Mouse (Mus musculus): ENCODE results near the gene Zfp365. TPM values are rescaled to one million over a fixed set of nuclear protein-coding genes. Genes with fewer than 3 reads are reported as not detected.

The Zfp365 gene
- total RNA-seq (2015) (0.36 TPM in 1 of 2 replicates, not detected in the other), total RNA-seq (2017) (not detected in 2 replicates)

DNA sequence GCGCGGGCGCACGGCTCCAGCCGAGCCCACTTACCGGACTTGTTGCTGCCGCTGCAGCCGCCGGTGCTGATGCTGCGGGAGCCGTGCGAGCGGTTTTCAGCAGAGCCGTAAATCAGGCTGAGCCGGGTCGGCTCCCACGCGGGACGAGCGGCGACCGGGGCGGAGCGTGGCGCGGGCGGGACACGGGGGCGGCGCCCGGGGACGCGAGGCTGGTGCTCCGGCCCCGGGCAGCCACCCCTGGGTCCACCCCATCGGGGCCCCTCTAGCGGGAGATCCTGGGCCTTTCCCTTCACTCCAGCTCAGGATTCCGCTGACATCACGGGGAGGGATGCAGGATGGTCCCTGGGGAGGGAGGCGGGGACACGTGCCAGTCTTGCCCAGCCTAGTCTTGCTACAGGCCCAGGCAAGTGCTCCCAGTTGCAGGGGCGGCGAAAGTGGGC is at the start of gene Zfp365:
Gene Zfp365, minus strand, starts transcription at position 326 of the 440 bp plus-strand sequence.
- peak; percentile 68 for ATAC-seq (ENCODE audit: poor library complexity, severe bottlenecking)

DNA sequence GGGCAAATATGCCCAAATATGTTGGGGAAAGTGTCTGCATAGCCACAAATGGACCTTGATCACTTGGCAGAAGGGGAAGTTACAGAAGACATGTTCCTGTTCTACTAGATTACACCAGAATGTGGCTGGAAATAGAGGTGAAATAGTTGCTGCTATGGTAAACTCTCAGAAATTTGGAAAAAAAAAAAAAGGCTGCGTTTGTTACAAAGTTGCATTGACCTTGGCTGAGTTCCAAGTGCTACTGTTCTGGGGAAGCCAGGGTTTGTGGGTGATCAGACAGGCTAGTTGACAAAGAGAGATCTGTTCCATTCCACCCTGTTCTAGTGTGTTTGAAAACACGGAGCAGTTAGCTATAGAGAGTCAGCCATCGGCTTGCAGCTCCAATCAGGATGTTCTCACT is 47.5 kb upstream of the Zfp365 start:
- peak; percentile 98 for ATAC-seq (ENCODE audit: poor library complexity, severe bottlenecking)

DNA sequence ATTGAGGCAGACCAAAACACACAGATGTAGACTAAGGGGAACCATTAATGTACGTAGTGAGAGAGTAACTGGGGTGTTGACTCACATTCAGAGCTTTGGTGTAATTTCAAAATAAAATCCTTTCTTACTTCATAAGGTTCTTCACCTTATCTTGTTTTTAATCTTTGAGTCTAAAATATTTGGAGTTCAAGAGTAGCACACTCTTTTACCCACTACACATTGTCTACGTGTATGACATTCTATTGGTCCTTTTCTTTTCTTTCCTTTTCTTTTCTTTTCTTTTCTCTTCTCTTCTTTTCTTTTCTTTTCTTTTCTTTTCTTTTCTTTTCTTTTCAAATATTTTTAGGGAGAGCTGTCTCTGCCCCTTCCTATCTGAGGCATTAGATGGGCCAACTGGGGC is 43.5 kb upstream of the Zfp365 start:
- no peak for ATAC-seq (ENCODE audit: poor library complexity, severe bottlenecking)

DNA sequence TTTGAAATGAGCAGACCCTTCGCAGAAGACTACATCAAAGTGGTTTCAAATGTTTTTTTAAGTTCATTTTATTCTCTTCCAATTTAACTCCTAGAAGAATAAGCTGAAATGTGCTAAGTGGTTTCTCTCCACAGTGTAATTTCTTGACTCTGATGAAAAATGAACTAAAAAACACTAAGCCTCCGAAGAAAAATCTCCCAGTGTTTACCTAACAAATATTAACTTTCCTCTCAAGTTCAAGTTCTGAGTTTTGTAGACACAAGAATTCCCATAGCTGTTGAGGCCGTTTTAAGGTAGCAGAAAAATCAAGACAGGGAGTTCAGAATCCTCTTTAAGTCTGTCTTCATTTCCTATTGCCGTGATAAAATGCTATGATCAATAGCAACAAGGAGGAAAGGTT is 39.2 kb upstream of the Zfp365 start:
- no peak for ATAC-seq (ENCODE audit: poor library complexity, severe bottlenecking)

DNA sequence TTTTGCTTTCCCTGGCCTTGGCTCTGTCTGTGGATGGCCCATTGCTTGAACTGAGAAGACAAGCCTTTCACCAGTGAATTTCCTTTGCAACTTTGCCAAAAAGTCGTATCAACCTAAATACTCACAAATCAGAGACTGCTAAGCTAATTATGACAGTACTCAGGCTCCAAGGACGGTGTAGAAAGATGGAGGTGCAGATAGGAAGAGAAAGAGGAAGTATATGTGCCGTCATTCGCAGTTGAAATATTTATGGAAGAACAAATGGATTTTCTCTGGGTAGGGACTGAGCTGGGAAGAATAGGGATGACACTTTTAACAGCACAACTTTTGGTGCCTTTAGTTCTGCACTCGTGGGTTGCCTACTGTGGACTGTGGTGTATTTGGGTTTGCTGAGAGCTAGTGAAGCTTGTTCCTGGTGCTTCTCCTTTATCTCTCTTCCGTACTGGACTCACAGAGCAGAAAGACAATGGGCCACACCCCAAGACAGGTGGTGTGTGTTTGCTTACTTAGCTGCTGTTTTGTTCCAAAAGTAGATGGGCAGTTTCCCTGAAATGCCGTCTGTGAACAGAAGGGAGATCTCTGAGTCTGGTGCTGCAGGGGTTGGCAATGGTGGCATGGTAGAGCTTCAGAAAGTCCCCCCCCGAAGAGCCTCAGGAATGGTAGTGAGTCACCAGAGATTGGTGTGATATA is 37.7 kb upstream of the Zfp365 start:
- peak; percentile 62 for ATAC-seq (ENCODE audit: poor library complexity, severe bottlenecking)

DNA sequence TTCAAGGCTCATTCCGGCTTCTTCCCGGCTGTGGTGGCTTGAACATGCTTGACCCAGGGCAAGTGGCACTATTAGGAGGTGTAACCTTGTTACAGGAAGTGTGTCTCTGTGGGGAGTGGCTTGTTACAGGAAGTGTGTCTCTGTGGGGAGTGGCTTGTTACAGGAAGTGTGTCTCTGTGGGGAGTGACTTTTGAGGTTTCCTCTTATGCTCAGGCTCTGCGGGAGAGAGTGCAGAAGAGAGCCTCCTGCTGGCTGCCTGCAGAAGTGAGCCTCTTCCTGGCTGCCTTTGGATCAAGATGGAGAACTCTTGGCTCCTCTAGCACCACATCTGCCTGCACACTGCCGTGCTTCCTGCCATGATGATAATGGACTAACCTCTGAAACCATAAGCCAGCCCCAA is 31.1 kb upstream of the Zfp365 start:
- peak; percentile 100 for ATAC-seq (ENCODE audit: poor library complexity, severe bottlenecking)

DNA sequence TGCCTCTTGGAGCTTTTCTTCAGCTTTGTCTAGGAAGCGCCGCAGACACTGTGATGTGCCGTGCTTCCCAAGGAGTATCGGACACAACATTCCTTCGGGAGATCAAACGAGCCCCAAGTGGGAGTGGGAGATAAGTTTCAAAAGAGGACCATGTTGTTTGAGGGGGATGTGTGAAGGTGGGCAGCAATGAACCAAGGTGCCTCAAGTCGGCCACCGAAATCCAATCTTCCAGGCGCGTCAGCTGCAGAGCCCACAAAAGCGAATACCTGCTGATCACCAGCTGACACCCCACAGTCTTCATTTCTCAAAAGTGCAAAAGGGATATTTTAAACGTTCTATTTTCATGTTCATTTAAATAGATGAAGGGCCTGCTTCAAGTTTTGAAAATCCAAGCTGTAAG is 27.1 kb upstream of the Zfp365 start:
- no peak for ATAC-seq (ENCODE audit: poor library complexity, severe bottlenecking)

DNA sequence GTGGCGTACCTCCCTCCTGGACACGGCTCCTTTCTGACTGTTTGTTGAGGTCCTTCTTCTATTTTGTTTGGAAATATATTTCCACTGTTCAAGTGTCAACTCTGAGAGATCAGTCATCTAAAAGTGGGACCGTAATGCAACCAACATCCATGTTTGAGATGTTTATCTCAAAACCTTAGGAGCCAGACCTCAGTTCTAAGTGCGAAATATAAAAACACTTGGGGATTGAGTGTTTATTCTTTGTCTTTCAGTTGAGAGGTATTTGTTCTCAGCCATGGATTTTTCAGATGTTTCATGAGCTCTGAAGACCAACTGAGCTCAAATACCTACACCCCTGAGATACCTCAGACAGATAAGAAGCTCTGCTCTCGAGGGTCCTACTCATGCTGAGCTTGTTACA is 25.3 kb upstream of the Zfp365 start:
- ATAC-seq (ENCODE audit: poor library complexity, severe bottlenecking) = no peak

DNA sequence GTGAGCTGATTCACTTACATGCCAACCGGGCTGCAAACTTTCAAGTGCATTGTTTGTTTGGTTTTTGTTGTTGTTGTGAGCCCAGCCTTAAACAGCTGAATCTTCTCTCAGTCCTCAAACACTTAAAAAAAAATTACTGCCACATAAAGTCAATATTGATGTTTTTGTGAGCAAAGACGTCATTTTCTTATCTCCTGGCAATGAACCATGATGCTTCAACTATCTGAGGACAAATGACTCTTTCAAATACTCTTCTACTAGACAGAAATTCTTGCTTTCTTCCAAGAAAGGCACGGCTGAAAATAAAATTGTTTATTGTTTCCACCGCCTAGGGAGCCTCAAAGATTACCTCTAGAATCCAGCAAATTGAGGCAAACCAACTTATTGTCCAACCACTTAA is 24.5 kb upstream of the Zfp365 start:
- no peak for ATAC-seq (ENCODE audit: poor library complexity, severe bottlenecking)

DNA sequence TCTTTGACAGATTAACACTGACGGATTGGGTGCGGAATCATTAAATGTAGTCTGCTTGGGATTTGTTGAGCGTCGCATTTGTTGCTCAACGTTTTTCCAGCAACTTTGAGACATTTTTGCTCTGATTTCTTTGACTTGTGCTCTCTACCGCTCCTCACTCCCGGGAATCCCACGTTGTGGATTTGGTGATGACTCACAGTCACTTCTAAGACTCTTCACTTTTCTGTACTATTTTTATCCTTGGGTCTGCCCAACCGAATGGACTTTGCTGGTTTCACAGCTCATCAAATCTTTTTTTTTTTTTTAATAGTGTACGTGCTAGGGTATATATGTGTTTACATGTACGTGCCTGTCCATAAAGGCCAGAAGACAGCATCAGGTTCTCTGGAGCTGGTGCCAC is 20.3 kb upstream of the Zfp365 start:
- no peak for ATAC-seq (ENCODE audit: poor library complexity, severe bottlenecking)

DNA sequence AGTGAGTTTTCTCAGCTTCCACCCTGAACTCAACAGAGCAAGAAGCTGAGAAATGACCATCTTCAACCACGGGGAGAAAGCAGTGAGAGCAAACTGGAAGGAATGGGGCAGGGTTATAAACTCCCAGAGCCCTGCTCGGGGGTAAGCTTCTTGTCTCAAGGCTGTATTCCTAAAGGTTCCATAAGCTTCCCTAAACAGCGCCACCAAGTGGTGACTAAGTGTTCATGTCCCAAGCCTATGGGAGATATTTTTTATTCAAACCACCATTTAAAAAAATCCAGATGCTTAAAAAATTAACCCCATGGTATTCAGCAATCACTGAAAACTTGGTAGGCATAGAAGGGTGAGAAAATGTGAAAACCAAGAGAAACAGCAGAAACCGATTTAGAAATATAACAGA is 18.9 kb upstream of the Zfp365 start:
- no peak for ATAC-seq (ENCODE audit: poor library complexity, severe bottlenecking)

DNA sequence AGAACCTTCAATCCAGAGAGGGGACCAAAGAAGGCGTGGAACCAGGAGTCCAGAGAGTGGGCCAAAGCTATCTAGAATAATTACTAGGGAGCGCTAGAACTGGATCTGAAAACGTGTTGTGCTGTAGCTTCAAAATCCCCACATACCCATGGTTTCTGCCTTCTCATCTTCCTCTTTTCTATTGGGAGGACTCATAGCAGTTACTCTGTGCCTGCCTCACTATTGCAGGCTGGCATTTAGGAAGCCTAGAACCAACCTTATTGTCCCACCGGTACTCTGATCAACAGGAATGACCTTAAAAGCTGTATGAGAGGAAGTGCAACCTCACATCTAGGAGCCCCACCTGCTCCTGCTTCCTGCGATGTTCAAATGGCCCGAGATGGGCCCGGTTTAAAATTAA is 16.1 kb upstream of the Zfp365 start:
- ATAC-seq (ENCODE audit: poor library complexity, severe bottlenecking) = peak; percentile 30; the same call in 1 of the 2 replicates

DNA sequence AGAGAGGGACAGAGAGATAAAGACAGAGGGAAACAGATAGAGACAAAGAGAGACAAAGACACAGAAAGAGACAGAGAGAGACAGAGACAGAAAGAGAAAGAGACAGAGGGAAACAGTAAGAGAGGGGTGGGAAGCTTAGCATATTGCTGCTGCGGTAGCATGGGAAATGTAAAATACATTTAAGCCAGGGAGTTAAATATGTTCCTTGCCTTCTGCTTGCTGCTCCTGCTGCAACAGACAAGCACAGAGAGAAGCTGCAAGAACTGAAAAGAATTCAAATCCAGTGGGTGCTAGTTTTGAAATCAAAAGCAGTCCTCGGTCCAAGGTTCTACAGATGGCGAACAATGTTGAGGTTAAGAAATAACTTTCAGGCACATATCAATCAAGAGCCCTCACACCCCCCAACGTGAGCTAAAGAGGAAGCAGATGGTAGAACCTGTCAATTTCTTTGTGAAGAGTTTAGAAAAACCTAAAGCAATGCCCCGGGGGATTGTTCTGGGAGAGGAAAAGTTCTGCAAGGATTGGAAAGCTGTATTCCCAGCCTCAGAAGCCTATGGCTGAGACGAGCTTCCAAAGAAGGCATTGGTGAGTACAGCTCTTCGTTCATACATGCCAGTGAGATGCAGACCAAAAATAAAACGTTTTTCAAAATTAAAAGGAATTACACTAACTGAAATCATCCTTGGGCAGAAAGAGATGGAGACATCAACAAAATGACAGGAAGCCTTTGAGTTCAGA is 15.4 kb upstream of the Zfp365 start:
- ATAC-seq (ENCODE audit: poor library complexity, severe bottlenecking) = no peak

DNA sequence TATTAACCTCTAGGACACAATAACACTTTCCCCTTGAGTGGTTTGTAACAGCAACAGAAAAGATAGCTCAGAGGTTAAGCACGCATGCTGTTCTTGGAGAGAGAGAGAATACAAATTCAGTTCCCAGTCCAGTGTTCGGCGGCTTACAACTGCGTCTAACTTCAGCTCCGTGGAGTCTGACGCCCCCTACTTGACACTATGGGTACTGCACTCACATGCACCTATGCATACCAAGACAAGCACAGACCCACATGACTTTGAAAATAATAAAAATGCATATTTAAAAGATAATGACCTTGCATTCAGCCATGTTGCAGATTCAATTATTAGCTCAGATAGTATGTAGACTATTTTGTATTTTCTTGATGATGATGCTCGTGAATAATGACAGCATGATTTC is 11.6 kb upstream of the Zfp365 start:
- ATAC-seq (ENCODE audit: poor library complexity, severe bottlenecking) = no peak

DNA sequence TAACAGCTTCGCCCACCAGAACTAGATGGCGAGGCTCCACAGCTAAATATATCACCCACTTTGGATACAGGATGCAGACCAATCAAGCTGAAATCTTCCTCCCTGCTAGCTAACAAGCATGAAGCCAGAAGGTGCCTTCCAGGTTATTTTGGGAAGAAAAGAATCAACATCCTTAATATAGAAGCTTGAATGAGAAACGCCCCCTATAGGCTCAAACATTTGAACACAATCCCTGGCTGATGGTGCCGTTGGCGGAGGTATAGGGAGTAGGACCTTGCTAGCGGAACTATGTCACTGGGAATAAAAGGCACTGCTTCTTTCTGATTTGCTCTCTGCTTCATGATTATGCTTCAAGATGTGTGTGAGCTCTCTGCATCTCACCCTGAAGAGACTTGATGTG is 9.3 kb upstream of the Zfp365 start:
- no peak for ATAC-seq (ENCODE audit: poor library complexity, severe bottlenecking)

DNA sequence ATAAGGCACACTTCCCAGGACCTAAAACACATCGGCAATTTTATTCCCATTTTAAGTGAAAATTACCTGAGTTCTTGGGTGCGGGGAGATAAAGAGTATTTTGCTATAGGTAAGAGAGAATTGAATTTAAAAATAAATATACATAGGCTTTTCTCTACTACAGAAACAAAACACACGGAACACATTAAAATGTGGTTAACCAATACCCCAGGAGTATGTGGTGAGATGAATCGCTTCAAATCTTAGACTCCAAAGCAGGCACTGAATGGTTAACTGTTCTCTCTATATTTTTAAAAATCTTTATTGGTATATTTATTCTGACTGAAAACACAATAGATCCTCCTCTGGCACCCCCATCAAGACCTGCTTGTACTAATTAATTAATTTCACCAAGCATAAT is 7.2 kb upstream of the Zfp365 start:
- ATAC-seq (ENCODE audit: poor library complexity, severe bottlenecking) = no peak

DNA sequence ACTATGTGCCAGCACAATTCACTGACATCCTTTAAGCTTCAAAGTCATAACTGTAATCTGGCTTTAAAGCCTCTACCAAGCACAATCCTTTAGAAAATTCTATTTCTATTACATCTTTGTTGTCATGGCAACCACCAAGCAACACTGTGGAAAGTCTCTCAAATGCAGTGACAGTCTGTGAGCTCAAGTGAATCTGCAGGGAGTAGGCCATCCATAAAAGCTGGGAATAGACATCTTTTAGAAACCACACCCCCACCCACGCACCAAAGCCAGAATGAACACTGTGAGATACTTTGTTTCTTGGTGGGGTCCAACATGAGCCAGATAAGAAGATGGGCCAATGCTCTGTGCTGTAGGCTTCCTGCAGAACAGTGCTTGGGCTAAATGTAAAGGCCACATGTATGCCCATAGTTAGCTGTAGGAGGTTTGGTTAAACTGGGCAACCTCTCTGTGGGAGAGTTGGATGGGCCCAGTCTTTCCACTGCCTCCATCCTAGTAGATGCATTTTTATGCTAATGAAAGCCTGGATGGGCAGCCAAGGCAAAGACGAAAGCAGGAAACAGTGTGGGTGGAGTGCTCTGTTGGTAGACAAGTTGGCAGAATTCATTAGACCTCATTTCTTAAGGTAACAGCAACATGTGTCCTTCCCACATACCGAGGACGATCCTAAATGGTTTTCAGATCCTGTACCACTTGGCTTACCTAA is 5.9 kb upstream of the Zfp365 start:
- ATAC-seq (ENCODE audit: poor library complexity, severe bottlenecking) = no peak

DNA sequence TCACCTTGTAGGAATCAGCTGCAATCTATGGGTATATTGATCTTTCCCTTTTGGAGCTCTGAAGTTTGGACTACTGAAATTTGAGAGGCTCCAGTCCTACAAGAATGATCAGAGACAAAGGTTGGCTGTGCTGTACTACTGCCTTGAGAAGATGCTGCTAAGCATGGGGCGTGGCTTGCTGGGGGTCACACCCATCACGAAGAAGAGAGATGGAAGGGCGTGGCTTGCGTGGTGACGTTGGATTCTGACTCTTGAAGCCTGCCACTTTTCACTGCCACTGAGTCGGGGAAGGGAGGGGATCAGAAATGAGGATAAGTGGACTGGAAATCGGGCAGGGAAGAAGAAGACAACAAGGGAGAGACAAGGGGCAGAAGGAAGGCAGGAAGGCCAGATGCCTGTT is 4.9 kb upstream of the Zfp365 start:
- no peak for ATAC-seq (ENCODE audit: poor library complexity, severe bottlenecking)

DNA sequence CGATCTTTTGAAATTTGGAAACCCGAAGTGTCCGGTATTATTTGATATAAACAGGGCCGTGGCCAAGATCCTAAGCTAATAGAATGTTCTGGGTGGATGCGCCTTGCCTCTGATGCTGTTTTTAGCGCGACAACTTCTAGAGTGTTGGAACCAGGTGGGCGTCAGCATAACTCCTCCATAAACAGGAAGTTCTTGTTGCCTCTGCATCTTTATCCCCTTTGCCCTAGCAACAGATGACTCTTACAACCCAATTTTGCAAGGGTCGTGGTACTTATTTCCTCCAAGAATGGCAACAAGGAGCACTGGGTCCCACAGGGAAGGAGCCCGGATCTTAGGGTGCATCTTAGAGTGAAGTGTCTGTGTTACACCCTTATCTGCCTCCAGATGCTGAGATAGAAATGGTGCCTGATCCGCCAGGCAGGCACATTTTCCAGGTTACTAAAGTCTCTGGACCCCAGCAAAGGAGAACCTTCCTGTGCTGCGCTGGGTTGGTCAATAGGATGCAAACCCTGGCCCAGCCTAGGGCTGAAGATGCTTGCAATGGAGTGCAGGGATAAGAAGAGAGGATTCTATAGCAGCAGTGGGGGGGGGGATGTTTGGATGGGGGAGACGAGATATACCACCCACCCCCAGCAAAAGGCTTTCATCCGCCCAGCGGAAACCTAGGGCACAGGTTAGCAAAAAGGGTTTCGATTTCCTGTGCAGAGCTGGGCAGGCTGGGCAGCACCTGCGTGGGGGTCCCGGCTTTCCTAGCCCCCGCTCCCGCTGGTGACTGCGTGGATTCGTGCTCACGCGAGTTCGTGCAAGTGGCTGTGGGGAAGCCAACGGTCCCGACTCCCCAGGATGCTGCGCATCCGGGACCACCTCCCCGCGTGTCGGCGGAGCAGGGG is 770 bp downstream of the Zfp365 start:
- ATAC-seq (ENCODE audit: poor library complexity, severe bottlenecking) = peak; percentile 33; the same call in 1 of the 2 replicates

DNA sequence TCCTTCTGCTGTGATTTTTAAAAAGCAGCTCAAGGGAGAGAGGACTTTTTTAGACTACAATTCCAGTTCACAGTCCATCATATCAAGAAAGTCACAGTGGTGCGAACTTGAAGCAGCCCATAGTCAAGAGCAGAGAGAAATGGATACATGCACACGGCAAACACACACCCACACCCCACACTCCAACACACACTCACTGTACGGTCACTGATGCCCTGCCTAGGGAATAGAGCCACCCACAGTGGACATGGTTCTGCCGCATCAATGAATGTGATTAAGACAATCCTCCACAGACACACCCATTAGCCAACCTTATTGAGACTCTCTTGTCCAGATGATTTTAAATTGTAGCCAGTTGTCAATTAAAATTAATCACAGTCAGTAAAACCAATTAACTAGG is 4.5 kb downstream of the Zfp365 start:
- no peak for ATAC-seq (ENCODE audit: poor library complexity, severe bottlenecking)

DNA sequence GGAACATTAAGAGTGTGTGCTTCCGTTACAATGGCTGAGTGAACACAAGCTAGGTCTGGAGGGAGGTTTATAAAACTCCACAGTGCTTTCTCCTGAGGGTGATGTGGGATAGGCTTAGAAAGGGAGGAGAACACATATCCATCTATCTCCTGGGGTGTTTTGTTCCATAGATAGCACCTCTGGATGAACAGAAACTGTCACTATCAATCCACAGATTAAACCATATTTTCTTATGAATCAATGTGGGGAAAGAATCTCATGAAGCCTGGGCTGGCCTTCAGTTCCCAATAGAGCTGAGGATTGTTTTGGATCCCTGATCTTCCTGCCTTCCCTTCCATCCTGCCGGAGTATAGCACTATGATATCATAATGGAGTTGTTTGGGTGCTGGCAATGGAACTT is 5.5 kb downstream of the Zfp365 start:
- ATAC-seq (ENCODE audit: poor library complexity, severe bottlenecking) = no peak

Measured in megakaryocyte, adult 5-6 weeks (primary cell).